Mouse (Mus musculus): ENCODE measurements at regions not wholly inside any gene's neighbourhood (a gene's known extent, or its start where the extent isn't known, plus 50 kb on each side); places are given as distances from the start of the nearest gene placed in this dataset.

- TF ChIP-seq POLR2A (IDR thresholded peaks at IDR 0.05; ENCODE audit: control insufficient read depth, extremely low read depth, insufficient read depth, low read length, poor library complexity) (no peak), CTCF (IDR thresholded peaks at IDR 0.05; ENCODE audit: borderline replicate concordance, control insufficient read depth, extremely low read depth, insufficient read depth, low read length, poor library complexity) (no peak)
Observed at GRCm38 (mm10) chr15:61294616-61295015, 371.8 kb upstream of the A1bg start.
